Mouse (Mus musculus): ENCODE measurements around the gene Rnf157. TPM values are rescaled to one million over a fixed set of nuclear protein-coding genes. Genes with fewer than 3 reads are reported as not detected.

The Rnf157 gene
- polyA plus RNA-seq, 1 experiment: 2.3 TPM

DNA sequence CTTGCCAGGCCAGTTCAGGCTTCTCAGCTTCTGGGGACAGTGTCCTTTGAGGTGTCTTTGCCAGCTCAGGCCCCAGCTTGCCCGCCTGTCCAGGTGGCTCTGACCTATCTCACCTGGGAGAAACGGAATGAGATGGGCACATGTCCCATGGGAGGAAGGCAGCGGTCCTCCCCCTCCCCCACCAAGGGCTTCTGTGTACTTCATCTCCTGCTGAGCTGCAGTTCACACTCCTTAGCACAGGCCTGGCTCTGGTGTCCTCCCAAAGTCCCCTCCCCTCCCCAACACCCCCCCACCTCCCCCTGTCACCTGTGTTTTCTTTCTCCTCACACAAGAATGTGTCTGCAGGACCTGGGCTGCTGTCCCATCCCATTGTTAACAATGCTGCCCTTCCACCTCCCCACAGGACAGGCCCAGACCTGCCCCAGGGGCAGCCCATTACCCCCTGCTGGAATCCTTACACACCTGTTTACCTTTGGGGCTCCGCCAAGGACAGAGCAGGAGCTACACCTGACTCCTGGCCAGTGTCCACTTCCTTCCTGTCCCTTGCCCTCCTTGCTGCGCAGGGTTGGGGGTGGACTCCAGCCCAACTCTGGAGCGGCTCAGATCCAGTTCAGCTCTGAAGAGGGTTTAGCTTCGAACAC lies 85.7 kb downstream of the Rnf157 start:
- no peaks in the 10 kb centered on the region for H3K27me3 ChIP-seq (ENCODE audit: control insufficient read depth, insufficient read depth, low read length)
- WGBS: 85% methylated on average over 7 of the region's 7 CpGs
- TF ChIP-seq CTCF (IDR thresholded peaks at IDR 0.05; ENCODE audit: extremely low read depth, insufficient read length, insufficient replicate concordance, low read depth, low read length) (no peak), POLR2A (IDR thresholded peaks at IDR 0.05; ENCODE audit: low read depth, low read length) (no peak)
- no peaks in the 10 kb centered on the region for H3K36me3 ChIP-seq (ENCODE audit: control insufficient read depth, insufficient read depth, low read length)
- no peaks in the 10 kb centered on the region for H3K4me1 ChIP-seq (ENCODE audit: control insufficient read depth, insufficient read depth, insufficient read length, low read length)
- no peak overlapping the region for H3K4me3 ChIP-seq (ENCODE audit: low read depth, low read length)
- no peak overlapping the region for H3K27ac ChIP-seq (ENCODE audit: insufficient read depth, low read depth, low read length)

DNA sequence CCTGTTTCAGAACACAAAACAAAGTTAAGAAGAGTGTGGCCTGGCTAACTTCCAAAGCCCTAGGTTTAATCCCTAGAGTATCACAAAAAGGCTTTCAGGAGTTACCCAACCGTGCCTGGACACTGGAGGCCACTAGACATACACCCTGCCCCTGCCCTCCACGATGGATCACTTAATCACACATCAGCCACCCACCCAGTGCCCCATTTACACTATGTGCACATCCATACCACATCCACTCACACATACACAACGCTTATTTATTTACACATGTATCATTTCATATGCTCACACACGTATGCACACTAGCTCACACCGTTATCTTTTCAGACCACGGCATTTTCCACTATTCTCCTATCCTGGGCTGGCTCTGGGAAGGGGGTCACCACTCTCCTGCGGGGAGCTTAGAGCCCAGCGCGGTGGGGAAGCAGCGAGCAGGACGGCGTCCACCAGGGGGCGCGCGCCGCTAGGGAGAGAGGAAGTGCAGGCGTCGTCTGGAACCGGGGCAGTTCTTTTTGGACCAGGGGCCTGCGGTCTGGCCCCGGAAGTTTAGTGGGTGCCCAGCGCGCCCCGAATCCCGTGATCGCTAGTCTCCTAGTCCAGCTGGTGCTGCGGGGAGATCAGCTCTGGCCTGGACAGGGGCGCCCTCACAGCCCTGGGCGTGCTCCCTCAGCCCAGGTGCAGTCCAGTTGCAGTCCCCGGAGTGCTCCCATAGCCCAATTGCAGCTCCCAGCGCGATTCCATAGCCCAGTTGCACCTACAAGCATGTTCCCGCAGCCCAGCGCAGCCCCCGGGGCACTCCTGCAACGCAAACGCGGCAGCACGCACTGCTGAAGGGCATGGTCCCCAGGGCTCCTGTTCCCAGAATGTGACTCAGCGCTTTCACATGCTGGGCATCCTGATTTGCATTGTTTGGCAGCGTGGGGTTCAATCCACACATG lies 93.8 kb downstream of the Rnf157 start:
- Histone ChIP-seq H3K36me3 (ENCODE audit: control insufficient read depth, insufficient read depth, low read length) (no peaks in the 10 kb centered on the region), H3K27ac (ENCODE audit: insufficient read depth, low read depth, low read length) (no peak overlapping the region), H3K4me3 (ENCODE audit: low read depth, low read length) (peak overlapping the region; percentile 63), H3K27me3 (ENCODE audit: control insufficient read depth, insufficient read depth, low read length) (no peaks in the 10 kb centered on the region), H3K4me1 (ENCODE audit: control insufficient read depth, insufficient read depth, insufficient read length, low read length) (peaks cover 3% of the 10 kb centered on the region)
- TF ChIP-seq POLR2A (IDR thresholded peaks at IDR 0.05; ENCODE audit: low read depth, low read length): no peak
- TF ChIP-seq CTCF (IDR thresholded peaks at IDR 0.05; ENCODE audit: extremely low read depth, insufficient read length, insufficient replicate concordance, low read depth, low read length): peak; percentile 86
- 2% methylated on average over 41 of the region's 41 CpGs for WGBS

DNA sequence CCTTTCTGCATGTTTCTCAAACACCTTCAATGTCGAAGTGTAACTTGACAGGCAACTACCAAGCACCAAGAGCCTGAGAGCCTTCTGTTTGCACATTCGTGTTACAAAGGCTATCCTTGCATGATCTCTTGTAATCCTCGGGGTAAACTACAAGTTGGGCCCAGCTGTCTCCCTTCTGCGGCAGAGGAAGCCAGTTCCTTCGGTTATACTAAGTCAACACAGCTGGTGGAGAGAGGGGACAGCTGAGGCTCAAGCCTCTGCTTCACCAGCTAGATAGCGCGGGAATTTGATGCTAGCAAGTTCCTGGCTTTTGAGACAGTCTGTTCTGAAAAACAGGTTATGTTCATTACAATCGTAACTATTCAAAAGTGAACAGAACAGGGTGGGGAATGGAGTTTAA lies 100.5 kb downstream of the Rnf157 start:
- no peaks in the 10 kb centered on the region for H3K36me3 ChIP-seq (ENCODE audit: control insufficient read depth, insufficient read depth, low read length)
- WGBS: 29% methylated on average over 8 of the region's 8 CpGs
- H3K27ac ChIP-seq (ENCODE audit: insufficient read depth, low read depth, low read length): no peak overlapping the region
- H3K4me3 ChIP-seq (ENCODE audit: low read depth, low read length): no peak overlapping the region
- TF ChIP-seq CTCF (IDR thresholded peaks at IDR 0.05; ENCODE audit: extremely low read depth, insufficient read length, insufficient replicate concordance, low read depth, low read length): no peak
- TF ChIP-seq POLR2A (IDR thresholded peaks at IDR 0.05; ENCODE audit: low read depth, low read length): no peak
- H3K27me3 ChIP-seq (ENCODE audit: control insufficient read depth, insufficient read depth, low read length): no peaks in the 10 kb centered on the region
- H3K4me1 ChIP-seq (ENCODE audit: control insufficient read depth, insufficient read depth, insufficient read length, low read length): no peaks in the 10 kb centered on the region; the same call in 1 of the 2 replicates

DNA sequence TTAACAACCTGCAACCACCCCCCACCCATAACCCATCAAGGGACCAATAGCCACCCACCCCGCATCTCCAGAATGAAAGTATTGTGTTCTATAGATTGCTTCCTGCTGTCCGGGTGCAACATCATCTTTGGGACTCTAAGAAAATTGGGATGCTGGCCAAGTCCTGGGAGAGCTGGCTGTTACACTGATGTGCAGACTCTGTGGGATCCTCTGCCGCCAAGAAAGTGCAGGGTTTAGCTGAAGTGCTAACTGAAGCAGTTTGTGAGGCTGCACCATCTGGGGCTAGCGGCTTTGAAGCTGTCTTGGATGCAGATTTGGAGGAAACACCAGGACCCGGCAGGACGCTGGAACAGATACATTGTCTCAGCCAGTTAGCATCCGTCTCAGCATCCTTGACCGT lies 101.7 kb downstream of the Rnf157 start:
- no peak for TF ChIP-seq CTCF (IDR thresholded peaks at IDR 0.05; ENCODE audit: extremely low read depth, insufficient read length, insufficient replicate concordance, low read depth, low read length)
- TF ChIP-seq POLR2A (IDR thresholded peaks at IDR 0.05; ENCODE audit: low read depth, low read length): no peak
- WGBS: 36% methylated on average over 8 of the region's 8 CpGs
- H3K27ac ChIP-seq (ENCODE audit: insufficient read depth, low read depth, low read length): no peak overlapping the region
- no peaks in the 10 kb centered on the region for H3K36me3 ChIP-seq (ENCODE audit: control insufficient read depth, insufficient read depth, low read length)
- H3K4me1 ChIP-seq (ENCODE audit: control insufficient read depth, insufficient read depth, insufficient read length, low read length): peaks cover 3% of the 10 kb centered on the region; the same call in 1 of the 2 replicates
- H3K4me3 ChIP-seq (ENCODE audit: low read depth, low read length): no peak overlapping the region
- no peaks in the 10 kb centered on the region for H3K27me3 ChIP-seq (ENCODE audit: control insufficient read depth, insufficient read depth, low read length)

DNA sequence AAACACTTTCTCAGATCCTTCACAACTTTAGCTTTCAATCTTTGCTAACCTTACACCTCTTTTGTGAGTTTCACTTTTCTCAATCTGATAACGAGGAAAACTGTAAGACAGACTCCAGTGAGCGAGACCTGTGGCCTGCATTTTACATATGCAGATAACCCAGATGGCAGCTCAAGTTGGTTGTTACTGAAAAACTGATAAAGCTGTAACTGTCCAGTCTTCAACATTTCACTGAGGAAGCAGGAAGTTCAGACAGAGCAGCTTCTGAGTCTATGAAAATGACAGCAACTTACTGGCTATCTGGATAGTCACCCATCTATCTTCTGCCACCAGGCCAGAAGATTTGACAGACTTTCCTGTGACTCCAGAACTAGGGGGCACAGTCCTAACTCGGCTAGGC lies 103.2 kb downstream of the Rnf157 start:
- H3K4me1 ChIP-seq (ENCODE audit: control insufficient read depth, insufficient read depth, insufficient read length, low read length): peaks cover 6% of the 10 kb centered on the region; the same call in 1 of the 2 replicates
- no peak overlapping the region for H3K4me3 ChIP-seq (ENCODE audit: low read depth, low read length)
- no peak overlapping the region for H3K27ac ChIP-seq (ENCODE audit: insufficient read depth, low read depth, low read length)
- TF ChIP-seq POLR2A (IDR thresholded peaks at IDR 0.05; ENCODE audit: low read depth, low read length) (no peak), CTCF (IDR thresholded peaks at IDR 0.05; ENCODE audit: extremely low read depth, insufficient read length, insufficient replicate concordance, low read depth, low read length) (no peak)
- WGBS: 70% methylated on average over 3 of the region's 3 CpGs
- H3K27me3 ChIP-seq (ENCODE audit: control insufficient read depth, insufficient read depth, low read length): no peaks in the 10 kb centered on the region
- peaks cover 3% of the 10 kb centered on the region for H3K36me3 ChIP-seq (ENCODE audit: control insufficient read depth, insufficient read depth, low read length)

DNA sequence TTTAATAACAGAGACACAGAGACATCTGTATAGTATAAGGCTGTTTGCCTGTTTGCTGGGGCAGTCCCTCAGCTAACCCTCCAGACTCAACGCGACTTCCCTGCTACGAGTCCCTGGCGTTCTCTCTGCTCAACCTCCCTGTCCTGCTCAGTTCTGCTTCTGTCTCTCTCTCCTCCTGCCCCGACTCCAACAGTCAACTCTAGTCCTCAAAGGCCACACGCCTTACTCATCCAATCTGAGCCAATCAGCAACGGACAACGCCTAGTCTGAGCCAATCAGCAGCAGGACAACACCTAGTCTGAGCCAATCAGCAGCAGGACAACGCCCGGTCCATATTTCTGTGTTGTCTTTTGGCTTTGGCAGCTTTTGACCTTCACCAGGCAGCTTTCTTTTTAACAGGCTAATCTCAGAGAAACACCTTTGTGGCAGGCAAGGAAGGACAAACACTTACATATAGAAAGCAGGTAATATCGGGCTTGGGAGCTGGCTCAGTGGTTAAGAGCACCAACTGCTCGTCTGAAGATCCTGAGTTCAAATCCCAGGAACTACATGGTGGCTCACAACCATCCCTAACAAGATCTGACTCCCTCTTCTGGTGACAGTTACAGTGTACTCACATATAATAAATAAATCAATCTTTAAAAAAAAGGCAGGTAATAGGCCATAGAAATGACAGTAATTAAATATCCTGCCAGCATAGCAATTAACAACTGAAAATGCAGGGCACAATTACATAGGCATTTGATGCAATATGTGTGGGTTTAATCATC lies 104.9 kb downstream of the Rnf157 start:
- WGBS: 87% methylated on average over 12 of the region's 12 CpGs
- H3K4me1 ChIP-seq (ENCODE audit: control insufficient read depth, insufficient read depth, insufficient read length, low read length): peaks cover 6% of the 10 kb centered on the region; the same call in 1 of the 2 replicates
- no peak overlapping the region for H3K27ac ChIP-seq (ENCODE audit: insufficient read depth, low read depth, low read length)
- H3K4me3 ChIP-seq (ENCODE audit: low read depth, low read length): no peak overlapping the region
- TF ChIP-seq POLR2A (IDR thresholded peaks at IDR 0.05; ENCODE audit: low read depth, low read length) (no peak), CTCF (IDR thresholded peaks at IDR 0.05; ENCODE audit: extremely low read depth, insufficient read length, insufficient replicate concordance, low read depth, low read length) (no peak)
- H3K27me3 ChIP-seq (ENCODE audit: control insufficient read depth, insufficient read depth, low read length): no peaks in the 10 kb centered on the region
- peaks cover 15% of the 10 kb centered on the region for H3K36me3 ChIP-seq (ENCODE audit: control insufficient read depth, insufficient read depth, low read length)
